Mouse (Mus musculus) fibroblast of lung, adult 2 months (primary cell): ENCODE data around the gene Wdsub1.

ENCODE experiments used
- DNase-seq: peaks from one replicate; pipeline ENCODE4 v3.0.0-alpha.2; 2011; ENCODE audit warnings: low read depth

Wdsub1 gene

DNA sequence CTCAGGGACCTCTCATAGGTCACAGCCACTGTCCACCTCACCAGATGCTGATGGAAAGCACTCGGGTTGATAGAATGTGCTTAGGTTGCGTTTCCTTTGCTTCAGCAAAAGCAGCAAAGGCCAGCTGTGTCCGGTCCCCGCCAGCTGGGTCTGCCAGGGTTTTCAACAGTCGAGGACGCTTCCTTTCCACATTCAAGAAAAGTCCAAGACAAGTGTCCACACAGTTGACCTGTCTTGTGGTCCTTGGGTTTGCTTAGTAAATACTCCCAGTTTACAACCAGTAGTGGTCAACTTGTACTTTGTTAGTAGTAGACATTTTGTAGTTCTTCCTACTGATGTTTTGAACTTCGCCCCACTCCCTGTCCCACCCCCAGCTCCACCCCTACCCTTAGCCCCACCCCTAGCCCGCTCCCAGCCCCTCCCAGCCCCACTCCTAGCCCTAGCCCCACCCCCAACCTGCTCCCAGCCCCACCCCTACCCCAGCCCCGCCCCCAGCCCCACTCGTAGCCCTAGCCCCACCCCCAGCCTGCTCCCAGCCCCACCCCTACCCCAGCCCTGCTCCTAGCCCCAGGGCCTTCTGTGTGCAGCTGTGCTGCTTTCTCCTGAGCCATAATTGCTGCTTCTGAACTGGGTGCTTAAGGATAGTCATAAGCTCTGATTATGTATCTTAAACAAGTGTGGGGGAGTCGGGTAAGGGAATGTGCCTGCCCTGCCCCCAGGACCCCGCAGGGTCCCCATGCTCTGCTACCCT lies 41.0 kb downstream of the Wdsub1 start:
- no peak for DNase-seq

DNA sequence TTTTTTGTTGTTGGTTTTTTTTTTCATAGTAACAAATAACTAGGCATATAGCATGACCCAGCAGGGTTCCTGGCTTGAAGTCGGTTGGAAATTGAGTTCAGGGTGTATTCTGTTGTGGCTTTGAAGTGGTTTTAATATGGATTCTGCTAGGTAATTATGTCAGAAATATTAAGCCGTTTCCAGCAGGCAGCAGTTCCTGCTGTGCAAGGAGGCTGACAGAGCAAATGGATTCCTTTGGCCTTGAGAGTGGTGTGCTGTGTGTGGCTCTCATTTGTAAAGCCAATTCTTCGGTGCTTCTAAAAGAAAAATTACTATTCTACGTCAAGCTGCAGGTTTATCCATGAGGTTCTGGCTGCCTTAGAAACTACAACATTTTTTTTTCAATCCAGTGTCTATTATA lies 42.2 kb downstream of the Wdsub1 start:
- no peak for DNase-seq

DNA sequence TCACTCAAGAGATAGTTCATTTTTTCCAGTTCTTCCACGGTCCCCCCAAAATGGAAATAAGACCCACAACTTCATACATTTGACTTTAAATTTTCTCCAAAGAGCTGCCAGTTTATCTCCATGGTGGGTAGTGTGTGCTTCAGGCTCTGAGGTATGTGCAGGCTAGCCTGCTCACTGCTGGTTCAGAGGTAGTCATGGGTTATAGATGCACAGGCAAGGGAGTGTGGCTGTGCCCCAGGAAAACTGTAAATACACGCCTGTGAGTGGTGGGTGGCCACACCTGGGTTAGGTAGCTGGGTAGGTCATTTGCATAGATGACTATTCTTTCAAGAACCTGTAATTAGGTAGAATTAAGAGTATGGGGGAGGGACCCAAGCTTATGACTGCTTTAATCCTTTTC lies 42.6 kb downstream of the Wdsub1 start:
- no peak for DNase-seq

DNA sequence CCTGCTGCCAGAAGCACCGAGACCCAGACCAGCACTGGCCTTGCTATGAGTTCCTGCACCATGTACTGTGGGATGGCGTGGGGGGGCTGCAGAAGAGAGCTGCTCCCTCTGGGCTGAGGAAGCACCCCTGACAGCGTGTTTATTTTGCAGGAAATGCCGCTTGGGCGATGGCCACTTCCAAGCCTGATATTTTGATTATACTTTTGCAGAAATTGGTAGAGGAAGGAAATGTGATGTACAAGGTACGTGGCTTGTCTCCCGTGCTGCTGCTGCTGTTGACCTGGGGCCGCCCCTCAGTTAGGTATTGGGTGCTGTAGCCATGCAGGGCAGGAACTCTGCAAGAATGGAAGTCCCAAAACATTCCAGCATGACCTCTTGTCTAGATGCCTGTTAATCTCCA lies 43.6 kb downstream of the Wdsub1 start:
- no peak for DNase-seq

DNA sequence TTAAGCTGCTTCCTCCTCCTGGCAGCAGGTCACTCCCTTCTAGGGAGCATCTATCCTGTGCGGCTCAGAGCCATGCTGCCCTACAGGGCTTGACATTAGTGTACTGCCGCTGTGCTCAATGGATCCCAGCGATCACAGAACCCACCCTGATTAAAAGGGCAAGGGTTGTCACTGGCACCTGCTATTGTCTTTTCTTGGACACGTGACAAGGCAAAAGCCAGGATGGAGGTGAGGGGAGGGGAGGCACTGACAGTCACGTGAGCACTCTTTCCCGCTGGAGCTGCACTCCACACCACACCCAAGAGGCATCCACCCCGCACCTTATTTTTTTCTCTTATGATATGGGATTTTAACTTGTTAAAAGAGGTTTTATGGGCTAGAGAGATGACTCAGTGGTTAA lies 50.6 kb downstream of the Wdsub1 start:
- DNase-seq: no peak

DNA sequence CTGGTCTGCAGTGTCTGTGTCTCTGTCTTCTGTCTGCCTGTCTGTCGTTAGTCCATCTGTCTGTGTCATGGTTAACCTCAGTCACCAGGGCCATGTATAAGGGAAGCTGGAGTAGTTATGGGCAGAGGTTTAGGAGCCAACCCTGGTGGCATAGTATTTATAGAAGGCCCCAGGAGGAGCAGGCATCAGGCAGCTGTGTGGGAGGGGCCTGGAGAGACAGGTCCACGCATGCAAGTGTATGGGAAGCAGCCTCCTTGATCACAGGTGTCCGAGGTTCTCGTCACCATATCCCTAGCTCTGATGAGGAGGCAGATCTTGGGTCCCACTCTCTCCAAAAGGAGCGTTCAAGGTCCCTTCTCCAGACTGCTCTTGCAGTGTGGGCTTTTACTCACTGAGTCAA lies 51.5 kb downstream of the Wdsub1 start:
- DNase-seq: no peak

DNA sequence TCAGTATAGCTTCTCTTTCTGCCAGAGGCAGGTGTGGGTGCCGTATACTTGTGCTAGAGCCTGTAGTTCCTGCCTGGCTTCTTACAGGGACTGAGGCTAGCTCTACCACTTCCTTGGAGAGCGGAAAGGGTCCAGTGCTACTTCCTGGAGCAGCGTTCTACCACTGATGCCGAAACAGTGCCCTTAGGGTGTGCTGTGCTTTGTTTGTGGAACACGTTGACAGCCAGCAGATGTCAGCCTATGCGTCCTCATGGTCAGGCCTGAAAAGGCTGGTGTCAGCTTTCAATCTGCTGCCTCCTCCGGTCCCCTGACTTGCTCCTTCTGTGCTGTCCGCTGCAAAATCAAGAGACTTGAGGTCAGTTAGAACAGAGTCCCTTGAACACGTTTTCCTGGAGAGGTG lies 52.2 kb downstream of the Wdsub1 start:
- DNase-seq: no peak

DNA sequence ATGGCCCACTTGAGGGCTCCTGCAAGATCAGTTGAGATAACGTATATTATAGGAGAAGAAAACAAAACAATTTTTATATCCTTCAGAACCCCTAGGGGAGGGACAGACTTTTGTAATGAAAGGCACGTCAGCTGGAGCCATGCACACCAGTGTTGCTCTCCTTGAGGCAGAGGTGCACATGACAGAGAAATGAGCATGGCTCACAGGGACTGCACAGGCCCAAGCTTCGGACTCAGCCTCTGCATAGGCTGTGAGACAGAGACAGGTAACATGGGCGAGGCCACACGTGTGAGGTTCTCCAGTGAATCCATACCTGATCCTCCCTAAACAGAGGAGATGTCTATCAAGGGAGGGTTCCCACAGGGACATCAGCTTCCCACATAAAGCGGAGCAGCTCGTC lies 52.7 kb downstream of the Wdsub1 start:
- DNase-seq: no peak

DNA sequence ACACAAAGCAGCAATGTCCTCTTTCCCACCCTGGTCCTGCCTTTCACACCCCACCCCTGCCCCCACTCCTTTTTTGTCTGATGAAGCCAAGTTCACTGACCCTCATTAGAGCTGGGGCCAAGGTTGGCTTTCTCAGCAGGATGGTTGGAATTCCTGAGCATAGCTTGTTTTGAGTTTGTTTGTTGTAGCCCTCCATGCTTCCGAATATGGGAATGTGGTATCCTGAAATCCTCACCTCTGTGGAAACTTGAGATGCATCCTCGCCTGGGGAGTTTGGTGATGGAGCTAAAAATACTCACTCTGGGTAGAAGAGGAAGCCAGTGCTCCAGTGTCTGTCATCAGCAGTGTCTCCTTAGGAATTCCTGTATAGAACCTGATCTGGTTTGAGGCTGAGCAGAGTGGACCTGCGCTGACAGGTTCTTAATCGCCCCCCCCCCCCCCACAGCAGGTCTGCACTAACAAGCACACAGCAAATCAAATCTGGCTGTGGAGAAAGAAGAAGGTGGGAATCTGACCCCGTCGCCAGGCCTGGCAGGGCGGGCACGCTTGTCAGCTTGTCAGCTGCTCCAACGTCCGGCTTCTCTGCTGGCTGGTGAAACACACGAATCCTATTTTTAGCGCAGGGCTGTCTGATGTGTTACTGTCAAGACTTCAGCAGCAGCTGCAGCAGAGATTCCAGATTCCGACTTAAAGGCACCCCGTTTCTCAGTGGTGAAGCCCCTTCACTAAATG lies 53.4 kb downstream of the Wdsub1 start:
- DNase-seq: peak; percentile 73

DNA sequence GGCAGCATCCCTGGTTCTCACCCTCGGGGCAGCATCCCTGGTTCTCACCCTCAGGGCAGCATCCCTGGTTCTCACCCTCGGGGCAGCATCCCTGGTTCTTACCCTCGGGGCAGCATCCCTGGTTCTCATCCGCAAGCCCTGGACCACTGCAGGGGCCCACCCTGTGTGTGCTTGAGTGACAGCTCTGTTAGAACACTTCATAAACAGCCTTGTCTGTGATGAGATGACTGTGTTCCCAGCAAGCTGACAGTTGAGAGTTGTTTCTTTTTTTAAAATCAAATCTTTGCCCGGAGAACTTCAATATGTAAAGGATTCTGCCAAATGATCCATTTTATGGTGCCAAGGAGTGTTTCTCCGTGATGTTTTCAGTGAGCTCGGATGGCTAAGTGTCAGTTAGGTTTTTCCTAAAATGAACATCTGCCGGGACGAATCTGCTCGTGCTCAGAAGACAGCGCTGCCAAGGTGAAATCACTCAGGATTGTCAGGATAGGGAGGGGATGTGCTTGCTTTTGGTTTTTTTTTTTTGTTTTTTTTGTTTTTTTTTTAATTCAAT lies 54.2 kb downstream of the Wdsub1 start:
- DNase-seq: no peak

DNA sequence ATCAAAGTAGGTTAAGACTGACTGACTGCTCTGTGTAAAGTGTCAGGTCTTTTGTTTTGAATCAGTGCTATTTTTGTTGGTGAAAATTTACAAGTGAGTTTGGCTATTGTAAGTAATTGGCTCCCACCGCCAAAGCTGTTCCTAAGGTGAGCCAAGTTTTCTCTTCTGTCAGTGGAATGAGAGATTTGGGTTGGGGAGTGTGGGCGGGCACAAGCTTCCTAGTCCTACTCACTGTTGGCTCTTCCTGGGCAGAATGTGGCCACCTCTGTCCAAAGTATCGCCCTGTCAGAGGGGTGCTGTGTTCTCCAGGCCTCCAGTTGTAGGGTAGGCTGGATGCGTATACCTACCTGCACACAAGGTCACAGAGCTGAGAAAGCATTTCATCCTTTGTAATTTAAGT lies 57.0 kb downstream of the Wdsub1 start:
- no peak for DNase-seq

DNA sequence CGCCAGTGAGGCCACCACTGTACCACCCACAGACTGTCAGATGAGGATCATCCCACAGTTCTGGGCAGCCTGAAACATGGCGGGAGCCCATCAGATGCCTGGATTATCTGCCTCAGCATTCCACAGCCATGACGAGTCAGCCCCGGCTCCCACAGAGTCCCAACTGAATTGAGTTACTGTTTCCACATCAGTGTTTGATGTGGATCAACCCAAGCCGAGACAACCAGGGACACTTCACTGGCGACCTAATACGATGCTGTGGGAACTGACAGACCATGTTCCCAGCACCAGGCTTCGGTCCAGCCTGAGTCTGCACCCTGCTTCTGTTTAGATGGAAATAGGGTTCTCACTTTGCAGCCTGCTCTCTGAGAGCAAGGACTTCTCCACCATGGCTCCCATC lies 58.1 kb downstream of the Wdsub1 start:
- DNase-seq: peak; percentile 61

DNA sequence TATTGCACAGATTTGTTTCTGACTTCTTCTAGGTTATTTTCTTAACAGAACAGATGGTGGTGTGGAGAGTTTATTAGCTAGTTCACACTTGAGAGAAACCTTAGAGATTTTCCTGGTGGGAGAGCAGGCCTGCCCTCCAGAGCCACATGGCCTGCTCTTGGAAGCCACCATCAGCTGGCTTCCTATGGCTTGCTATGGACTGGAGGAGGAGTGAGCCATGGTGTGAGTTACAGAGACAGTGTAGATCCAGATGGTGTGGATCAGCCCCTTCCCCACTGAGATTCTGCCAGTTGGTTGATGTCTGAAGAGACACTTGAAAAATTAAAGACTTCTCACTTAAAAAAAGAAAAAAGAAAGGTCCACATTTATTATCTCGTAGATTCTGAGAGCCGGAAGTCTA lies 61.3 kb downstream of the Wdsub1 start:
- DNase-seq: no peak

DNA sequence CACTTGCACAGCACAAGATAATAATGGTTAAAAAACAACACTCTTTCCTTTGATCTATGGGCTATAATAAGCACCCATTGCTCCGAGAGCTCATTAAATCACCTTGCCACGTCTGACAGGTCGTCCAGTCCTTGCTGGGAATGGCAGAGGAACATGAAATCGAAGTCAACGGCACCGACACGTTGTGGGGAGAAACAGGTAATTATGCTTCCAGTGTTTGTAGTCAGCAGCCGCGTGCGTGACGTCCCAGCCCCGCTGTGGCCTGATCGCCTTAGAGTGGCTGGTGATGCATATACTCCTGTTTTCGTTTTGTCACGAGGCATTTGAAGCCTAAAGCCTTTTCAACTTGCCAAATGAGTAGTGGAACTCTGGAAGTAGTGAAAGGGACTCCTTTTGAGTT lies 62.3 kb downstream of the Wdsub1 start:
- no peak for DNase-seq

DNA sequence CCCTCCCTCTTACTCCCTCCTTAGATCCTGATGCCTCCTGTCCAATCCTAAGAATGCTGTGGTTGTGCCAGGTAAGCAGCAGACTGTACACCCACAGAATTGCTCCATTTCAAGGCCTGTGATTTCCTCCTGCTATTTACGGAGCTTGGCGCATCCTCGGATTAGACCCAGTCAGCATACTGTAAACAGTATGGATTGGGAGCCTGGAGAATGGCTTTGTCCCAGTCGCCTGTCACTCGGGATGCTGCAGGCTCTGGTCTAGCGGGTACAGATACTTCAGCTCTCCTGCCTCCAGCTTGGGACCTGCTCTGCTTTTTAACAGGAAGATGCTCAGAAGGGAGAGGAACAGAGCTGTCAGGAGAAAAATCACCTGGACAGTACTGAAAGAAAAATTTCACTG lies 63.0 kb downstream of the Wdsub1 start:
- no peak for DNase-seq

DNA sequence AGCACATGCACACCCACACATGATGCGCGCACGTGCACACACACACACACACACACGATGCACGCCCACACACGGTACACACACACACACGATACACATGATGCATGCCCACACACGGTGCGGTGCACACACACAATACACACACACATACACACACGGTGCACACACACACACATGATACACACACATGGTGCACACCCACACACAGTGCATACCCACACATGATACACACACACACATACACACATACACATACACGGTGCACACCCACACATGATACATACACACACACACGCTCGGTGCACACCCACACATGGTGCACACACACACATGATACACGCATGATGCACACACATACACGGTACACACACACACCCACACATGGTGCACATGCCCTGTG lies 63.7 kb downstream of the Wdsub1 start:
- no peak for DNase-seq

DNA sequence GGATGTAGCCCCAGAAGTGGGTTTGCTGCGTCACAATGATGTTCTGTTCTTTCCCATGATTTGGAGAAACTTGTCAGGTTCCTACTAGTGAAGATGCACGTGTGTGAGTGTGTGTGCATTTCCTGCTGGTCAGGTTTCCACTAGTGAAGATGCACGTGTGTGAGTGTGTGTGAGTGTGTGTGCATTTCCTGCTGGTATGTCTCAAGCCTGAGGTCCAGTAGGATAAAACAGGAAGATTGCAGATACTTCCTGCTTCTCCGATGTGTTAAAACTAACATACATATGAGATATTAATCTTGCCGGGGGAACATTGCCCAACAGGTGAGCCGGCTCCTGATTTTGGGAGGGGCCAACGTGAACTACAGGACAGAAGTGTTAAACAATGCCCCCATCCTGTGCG lies 67.4 kb downstream of the Wdsub1 start:
- DNase-seq: no peak

DNA sequence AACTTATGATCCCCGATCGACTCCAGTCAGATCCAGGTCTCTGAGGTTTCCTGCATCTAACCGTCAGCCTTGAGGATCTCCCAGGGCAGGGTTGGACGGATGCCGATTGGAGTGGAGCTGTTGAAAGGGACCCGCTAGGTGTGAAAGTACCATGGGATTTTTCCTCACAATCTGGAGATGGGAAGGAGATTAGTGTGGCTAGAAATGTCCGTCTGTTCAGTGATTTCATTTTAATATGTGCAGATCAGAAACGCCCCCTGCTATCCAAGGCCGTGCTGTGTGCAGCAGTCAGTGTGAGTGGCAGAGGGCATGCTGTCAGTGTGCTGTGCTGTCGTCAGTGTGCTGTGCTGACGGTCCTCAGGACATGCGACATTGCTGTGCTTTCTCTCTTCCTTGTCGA lies 68.9 kb downstream of the Wdsub1 start:
- DNase-seq: no peak

DNA sequence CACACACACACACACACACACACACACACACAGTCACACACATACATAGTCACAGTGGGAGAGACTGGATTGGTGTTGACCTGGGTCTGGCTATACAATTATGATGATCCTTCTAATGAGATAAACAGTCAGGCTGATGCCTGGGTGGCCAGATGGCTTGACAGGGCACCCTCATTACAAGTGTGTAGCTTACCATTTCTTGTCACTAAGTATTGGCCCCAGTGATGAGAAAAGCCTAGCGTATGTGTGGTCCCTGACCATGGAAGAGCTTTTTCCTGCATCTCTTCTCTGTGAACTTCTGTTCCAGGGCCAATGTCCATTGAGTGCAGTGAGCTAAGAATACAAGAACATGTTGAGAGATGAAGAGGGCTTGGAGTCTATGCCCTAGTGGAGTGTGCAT lies 69.8 kb downstream of the Wdsub1 start:
- no peak for DNase-seq

DNA sequence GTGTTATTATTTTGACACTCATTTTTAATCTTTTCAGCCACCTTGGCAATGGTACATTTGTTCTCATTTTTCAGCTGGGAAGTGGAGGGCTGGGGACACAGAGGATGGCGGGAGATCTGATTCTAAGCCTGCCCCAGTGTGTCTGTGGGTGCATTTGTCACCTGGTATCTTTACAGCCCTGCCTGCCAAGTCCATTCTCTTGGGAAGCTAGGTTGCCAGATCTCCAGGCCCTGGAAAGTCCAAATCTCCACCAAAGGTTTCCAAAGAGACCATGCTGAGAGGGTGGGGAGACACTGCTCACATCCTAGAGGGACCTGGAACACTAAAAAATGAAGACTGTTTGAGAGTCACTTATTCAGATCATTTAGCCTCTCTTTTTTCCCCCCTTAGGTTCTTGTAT lies 71.1 kb downstream of the Wdsub1 start:
- no peak for DNase-seq

DNA sequence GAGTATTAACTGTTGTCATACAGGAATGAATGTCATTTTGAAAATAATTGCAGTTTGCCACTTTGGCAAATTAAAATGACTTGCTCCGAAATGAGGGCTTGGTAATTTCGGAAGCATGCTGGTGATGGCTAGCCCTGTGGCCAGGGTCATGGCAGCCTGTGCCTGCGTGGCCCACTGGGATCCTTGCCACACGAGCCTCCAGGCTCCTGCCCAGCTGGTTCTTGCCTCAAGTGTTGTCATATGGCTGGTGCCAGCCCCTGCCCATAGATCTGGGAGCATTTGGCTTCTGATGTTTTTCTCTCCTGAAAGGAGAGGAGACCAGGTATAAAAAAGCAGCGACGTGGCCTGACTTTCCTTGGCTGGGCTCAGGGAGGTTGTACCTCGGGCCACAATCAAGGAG lies 72.4 kb downstream of the Wdsub1 start:
- DNase-seq: no peak

DNA sequence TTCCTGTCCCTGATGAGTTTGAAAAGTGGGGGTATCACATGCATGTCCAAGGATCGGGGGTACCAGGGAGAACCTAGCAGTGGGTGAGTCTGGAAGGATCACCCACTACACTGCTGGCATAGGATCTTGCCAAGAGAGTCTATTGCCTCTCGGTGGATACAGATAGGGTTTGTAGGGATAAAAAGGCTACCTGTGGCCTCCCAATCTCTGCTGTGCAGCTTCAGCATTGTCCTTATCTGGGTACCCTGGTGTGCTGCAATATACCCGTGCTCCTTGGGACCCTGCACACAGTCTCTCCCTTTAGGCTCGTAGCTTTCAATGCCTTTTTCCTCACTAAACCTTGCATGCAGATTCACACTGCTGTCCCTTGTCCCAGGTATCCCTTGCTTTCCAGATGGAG lies 73.8 kb downstream of the Wdsub1 start:
- DNase-seq: no peak

DNA sequence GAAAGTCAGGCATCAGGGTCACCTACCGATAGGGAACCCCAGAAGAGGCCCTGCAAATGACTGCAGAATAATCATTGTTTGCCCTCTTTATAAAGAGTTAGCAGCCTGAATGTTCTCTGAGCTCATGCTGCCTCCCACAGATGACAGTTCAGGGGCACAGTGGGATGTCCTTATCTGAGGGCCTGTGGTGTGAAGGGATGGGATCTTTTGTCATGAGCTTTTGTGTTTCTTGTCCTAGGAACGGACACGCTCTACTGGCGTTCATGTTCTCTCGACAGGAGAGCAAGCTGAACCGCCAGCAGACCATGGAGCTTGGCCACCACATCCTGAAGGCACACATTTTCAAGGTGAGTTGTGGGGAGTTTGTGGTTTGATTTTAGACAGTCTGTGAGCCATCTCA lies 76.4 kb downstream of the Wdsub1 start:
- DNase-seq: no peak

DNA sequence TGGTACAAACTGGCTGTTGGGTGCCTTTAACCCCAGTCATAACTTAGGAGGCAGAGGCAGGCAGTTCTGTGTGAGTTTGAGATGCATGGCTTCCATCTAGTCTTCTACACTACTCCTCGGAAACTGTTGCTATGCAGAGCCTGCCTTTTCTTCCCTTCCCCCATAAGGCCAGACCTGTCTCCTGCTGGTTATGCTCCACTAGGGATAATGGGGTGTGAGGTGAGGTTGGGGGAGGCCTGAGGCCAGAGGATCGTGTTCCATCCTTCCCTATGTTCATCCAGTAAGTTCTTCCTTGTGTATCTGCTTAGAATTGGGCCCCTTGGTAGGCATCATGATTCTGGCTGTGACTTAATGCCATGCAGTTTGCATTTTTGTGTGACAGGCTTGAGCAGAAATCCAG lies 76.8 kb downstream of the Wdsub1 start:
- DNase-seq: no peak
